Mouse (Mus musculus) heart, embryonic 14.5 days (tissue): ENCODE results near the gene Med13l. TPM values are rescaled to one million over a fixed set of nuclear protein-coding genes. Genes with fewer than 3 reads are reported as not detected.

Experiments used
- ATAC-seq: fragments of 200-750 bp; cut with Nextera tagmentation; 2 replicates; pipeline ENCODE4 v1.8.0; 2017; ENCODE audit warnings: low read depth, moderate TSS enrichment; ENCODE audit not compliant: insufficient number of reproducible peaks, insufficient read depth, low FRiP score
- H3K27ac ChIP-seq, 2 experiments: fragments of 200-500 bp in 1 of 2; fragments of 300-500 bp in 1 of 2; sonication (generic) in 1 of 2; replicated peaks in 1 of 2; 2 replicates each; pipeline ENCODE4 v1.5.1; 2012 to 2014; ENCODE audit warnings: low read depth in 2 of 2, low read length in 2 of 2, control low read depth in 1 of 2, mild to moderate bottlenecking in 1 of 2, mixed read lengths in 1 of 2; ENCODE audit not compliant: control insufficient read depth in 1 of 2, insufficient read depth in 1 of 2
- H3K27me3 ChIP-seq: fragments of 300-500 bp; sonication (generic); 2 replicates; pipeline ENCODE4 v1.6.1; 2014; ENCODE audit warnings: mild to moderate bottlenecking, low read length, control low read depth; ENCODE audit not compliant: control insufficient read depth, insufficient read depth
- H3K36me3 ChIP-seq: fragments of 300-500 bp; sonication (generic); 2 replicates; pipeline ENCODE4 v1.6.1; 2014; ENCODE audit warnings: mild to moderate bottlenecking, control low read depth, low read length, mixed read lengths; ENCODE audit not compliant: control insufficient read depth, insufficient read depth
- H3K4me1 ChIP-seq, 2 experiments: fragments of 200-500 bp in 1 of 2; fragments of 300-500 bp in 1 of 2; sonication (generic) in 1 of 2; 2 replicates each; pipeline ENCODE4 v1.6.1; 2012 to 2014; ENCODE audit warnings: low read length in 2 of 2, control low read depth in 1 of 2, mixed read lengths in 1 of 2; ENCODE audit not compliant: control insufficient read depth in 2 of 2, insufficient read depth in 2 of 2
- H3K4me2 ChIP-seq: fragments of 300-500 bp; sonication (generic); 2 replicates; pipeline ENCODE4 v1.6.1; 2014; ENCODE audit warnings: mild to moderate bottlenecking, low read length
- H3K4me3 ChIP-seq, 2 experiments: fragments of 200-500 bp in 1 of 2; fragments of 300-500 bp in 1 of 2; sonication (generic) in 1 of 2; 2 replicates each; pipeline ENCODE4 v1.5.1; 2012 to 2014; ENCODE audit warnings: low read length in 2 of 2, mild to moderate bottlenecking in 2 of 2, control low read depth in 1 of 2, low read depth in 1 of 2, moderate library complexity in 1 of 2; ENCODE audit not compliant: control insufficient read depth in 1 of 2, insufficient read depth in 1 of 2
- H3K9ac ChIP-seq: fragments of 300-500 bp; sonication (generic); 2 replicates; pipeline ENCODE4 v1.6.1; 2014; ENCODE audit warnings: mild to moderate bottlenecking, low read length
- H3K9me3 ChIP-seq: fragments of 300-500 bp; sonication (generic); 2 replicates; pipeline ENCODE4 v1.6.1; 2016; ENCODE audit warnings: low read length, control low read depth; ENCODE audit not compliant: control insufficient read depth
- WGBS: fragments of 180-500 bp; shearing (Covaris S2); extraction: QIAGEN DNeasy Blood & Tissue Kit; methylation state at CpG from one replicate; pipeline ENCODE4 v1.1.7; 2014; 5-methylcytosine and 5-hydroxymethylcytosine counted together
- polyA plus RNA-seq: library from polyadenylated mRNA; unstranded; fragments of >200 nt; fragmentation: Nextera tagmentation; extraction: Ambion mirVana; gene quantifications from 2 replicates; pipeline ENCODE4 v1.2.1, GENCODE M21; 2014

The Med13l gene
- polyA plus RNA-seq, 1 experiment from 2014 or later = 9.0 TPM

DNA sequence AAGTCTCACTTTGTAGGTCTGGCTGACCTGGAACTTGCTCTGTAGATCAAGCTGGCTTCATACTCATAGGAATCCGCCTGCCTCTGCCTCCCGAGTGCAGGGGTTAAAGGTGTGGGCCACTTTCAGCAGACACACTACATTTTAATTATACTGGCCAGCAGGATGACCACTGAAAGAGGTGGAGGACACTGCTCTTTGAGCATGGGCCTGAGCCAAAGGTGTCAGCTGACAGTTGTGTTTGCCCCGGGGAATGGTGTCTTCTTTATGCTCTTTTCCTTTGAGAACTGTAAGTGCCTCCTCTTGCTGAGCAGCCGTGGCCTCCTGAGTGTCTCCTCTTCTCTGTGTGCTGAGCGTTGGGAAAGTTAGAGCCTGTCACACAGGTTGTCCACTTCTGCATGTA lies 35.4 kb downstream of the Med13l start:
- no peak overlapping the region for H3K4me2 ChIP-seq
- WGBS = 80% methylated on average over 5 of the region's 5 CpGs
- H3K4me1 ChIP-seq = peaks cover 18 to 53% of the 10 kb centered on the region in 2 experiments
- H3K36me3 ChIP-seq = no peaks in the 10 kb centered on the region
- H3K9ac ChIP-seq = no peak overlapping the region
- no peak overlapping the region for H3K27ac ChIP-seq
- no peak for ATAC-seq
- no peaks in the 10 kb centered on the region for H3K27me3 ChIP-seq
- no peaks in the 10 kb centered on the region for H3K9me3 ChIP-seq
- H3K4me3 ChIP-seq = no peak overlapping the region

GRCm38 (mm10) chr5:118596452-118597092 lies 36.1 kb downstream of the Med13l start:
- Histone ChIP-seq H3K4me3 (no peak overlapping the region), H3K9me3 (no peaks in the 10 kb centered on the region), H3K4me1 (peaks cover 15 to 53% of the 10 kb centered on the region in 2 experiments), H3K27ac (no peak overlapping the region), H3K4me2 (no peak overlapping the region), H3K27me3 (no peaks in the 10 kb centered on the region), H3K9ac (no peak overlapping the region), H3K36me3 (no peaks in the 10 kb centered on the region)
- 71% methylated on average over 15 of the region's 15 CpGs for WGBS
- ATAC-seq = no peak

DNA sequence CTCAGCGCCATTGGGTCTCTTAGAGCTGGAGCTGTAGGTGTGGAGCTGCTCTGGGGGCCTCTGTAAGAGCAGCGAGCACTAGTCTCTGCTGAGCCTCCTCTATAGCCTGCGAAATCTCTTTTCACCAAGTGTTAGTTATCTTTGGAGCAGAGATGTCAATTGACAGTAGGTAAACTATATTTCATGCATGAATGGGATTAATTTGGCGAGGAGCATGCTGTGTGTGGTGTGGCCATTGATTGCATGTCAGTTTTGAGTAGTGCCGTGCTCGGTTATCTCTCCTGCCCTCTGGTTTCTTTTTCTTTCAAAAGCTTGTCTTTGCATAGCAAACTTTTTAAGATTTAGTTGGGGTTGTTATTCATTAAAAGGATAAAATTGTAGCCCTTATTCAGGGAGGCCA lies 38.1 kb downstream of the Med13l start:
- no peak overlapping the region for H3K4me2 ChIP-seq
- 70% methylated on average over 6 of the region's 6 CpGs for WGBS
- ATAC-seq = no peak
- H3K4me3 ChIP-seq = no peak overlapping the region
- H3K27ac ChIP-seq = no peak overlapping the region
- no peaks in the 10 kb centered on the region for H3K27me3 ChIP-seq
- H3K36me3 ChIP-seq = no peaks in the 10 kb centered on the region
- H3K9me3 ChIP-seq = no peaks in the 10 kb centered on the region
- H3K4me1 ChIP-seq = peaks cover 22 to 57% of the 10 kb centered on the region in 2 experiments
- H3K9ac ChIP-seq = no peak overlapping the region

GRCm38 (mm10) chr5:118601452-118601851 lies 41.0 kb downstream of the Med13l start:
- 81% methylated on average over 4 of the region's 4 CpGs for WGBS
- Histone ChIP-seq H3K27ac (no peak overlapping the region), H3K4me2 (no peak overlapping the region), H3K4me1 (peaks cover 19 to 53% of the 10 kb centered on the region in 2 experiments), H3K36me3 (no peaks in the 10 kb centered on the region), H3K9me3 (no peaks in the 10 kb centered on the region), H3K4me3 (no peak overlapping the region), H3K9ac (no peak overlapping the region), H3K27me3 (no peaks in the 10 kb centered on the region)
- ATAC-seq = no peak

DNA sequence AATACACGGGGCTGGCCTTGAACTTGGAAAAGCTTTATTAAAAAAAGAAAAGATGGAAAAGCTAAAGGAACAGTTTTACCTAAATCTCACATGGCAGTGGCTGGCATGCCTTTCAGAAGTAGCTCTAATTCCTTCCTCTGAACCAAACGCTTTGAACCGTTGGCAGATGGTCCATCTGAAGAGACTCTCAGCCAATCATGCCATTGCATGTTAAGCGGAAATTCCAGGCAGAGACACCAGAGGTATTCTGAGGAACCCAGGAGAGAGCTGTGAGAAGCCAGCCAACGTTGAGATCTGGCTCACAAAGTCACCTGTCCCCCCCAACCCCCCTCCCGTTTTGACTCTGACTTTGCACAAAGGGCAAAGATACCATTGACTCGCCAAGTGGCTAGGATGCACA lies 42.2 kb downstream of the Med13l start:
- 48% methylated on average over 7 of the region's 7 CpGs for WGBS
- Histone ChIP-seq H3K9ac (no peak overlapping the region), H3K36me3 (no peaks in the 10 kb centered on the region), H3K4me1 (peaks cover 23 to 48% of the 10 kb centered on the region in 2 experiments), H3K4me2 (no peak overlapping the region), H3K27me3 (no peaks in the 10 kb centered on the region), H3K27ac (no peak overlapping the region), H3K4me3 (no peak overlapping the region), H3K9me3 (no peaks in the 10 kb centered on the region)
- no peak for ATAC-seq

DNA sequence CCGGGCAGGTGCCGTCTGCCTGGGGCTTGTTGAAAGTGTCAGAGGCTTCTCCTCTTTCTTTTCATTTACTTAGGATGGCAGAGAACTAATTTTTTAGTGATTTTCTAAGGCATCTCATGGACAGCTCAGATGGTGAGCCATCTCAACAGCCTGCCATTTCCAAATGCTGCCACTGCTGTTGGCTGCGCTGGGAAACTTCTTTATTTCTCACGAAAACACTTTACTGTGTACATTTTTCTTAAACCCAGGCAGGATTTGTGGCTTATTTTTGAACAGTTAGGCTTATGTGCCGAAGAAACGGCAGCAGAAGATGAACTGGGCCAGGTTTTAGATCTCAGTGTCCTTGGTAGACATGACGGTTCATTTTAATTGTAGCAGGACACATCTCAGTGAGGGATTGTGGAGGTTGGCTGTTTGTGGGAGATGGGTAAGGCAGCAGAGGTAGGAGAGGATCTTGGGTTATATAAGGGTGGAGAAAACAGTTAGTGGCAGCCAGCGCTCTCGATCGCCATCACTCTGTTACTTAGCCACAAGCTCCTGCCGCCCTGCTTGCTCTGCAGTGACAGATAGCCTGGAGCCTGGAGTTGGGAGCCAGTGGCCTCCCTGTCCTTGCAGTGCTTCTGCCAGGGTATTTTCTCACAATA lies 45.1 kb downstream of the Med13l start:
- Histone ChIP-seq H3K27ac (no peak overlapping the region), H3K4me1 (peaks cover 13 to 33% of the 10 kb centered on the region in 2 experiments), H3K27me3 (no peaks in the 10 kb centered on the region), H3K9me3 (no peaks in the 10 kb centered on the region), H3K4me3 (no peak overlapping the region), H3K4me2 (no peak overlapping the region), H3K9ac (no peak overlapping the region), H3K36me3 (no peaks in the 10 kb centered on the region)
- no peak for ATAC-seq
- 88% methylated on average over 11 of the region's 11 CpGs for WGBS

DNA sequence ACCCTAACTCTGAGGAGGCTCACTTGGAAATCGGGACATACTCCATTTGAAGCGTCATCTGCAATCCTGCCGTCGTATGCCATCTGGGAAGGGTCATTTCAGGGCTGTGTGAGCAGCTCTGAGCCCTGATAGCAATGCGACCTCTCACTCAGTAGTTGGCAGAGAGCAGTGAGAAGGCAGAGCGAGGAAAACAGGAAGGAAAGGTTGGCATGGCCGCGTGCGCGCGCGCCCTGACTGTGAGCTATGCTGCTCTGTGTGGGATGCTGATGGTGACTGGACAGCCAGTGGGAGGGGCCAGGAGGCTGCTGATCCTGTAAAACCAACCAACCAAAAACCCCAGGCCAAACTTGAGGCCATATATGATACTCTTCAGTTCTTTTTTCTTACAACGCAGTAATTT lies 46.2 kb downstream of the Med13l start:
- Histone ChIP-seq H3K9me3 (no peaks in the 10 kb centered on the region), H3K27ac (no peak overlapping the region), H3K4me1 (peaks cover 11 to 25% of the 10 kb centered on the region in 2 experiments), H3K36me3 (no peaks in the 10 kb centered on the region), H3K9ac (no peak overlapping the region), H3K4me2 (no peak overlapping the region), H3K27me3 (no peaks in the 10 kb centered on the region), H3K4me3 (no peak overlapping the region)
- ATAC-seq = no peak
- 74% methylated on average over 13 of the region's 13 CpGs for WGBS

DNA sequence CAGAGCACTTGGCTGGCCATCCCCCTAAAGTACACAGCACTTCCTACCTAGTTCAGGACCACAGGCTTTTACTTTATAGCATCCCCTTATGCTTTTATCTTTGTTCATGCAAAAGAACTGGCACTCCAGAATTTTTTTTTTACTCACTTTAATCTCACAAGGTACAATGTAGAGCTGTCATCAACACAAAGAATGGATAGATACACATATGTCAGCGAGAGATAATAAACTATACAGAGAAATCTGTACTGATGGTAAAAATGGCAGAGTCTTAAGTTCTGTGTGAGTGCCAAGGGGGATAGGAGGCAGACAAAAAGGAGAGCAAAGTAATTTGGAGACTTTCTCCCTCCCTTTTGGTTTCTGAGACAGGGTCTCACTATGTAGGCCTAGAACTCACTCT lies 47.4 kb downstream of the Med13l start:
- Histone ChIP-seq H3K4me1 (peaks cover 5 to 18% of the 10 kb centered on the region in 2 experiments), H3K9me3 (no peaks in the 10 kb centered on the region), H3K4me2 (no peak overlapping the region), H3K27me3 (no peaks in the 10 kb centered on the region), H3K27ac (no peak overlapping the region), H3K36me3 (no peaks in the 10 kb centered on the region), H3K4me3 (no peak overlapping the region), H3K9ac (no peak overlapping the region)
- WGBS = 95% methylated on average over 1 of the region's 1 CpGs
- no peak for ATAC-seq
